33 mouse cellular contexts compared by ENCODE assay signal in the genomic region with DNA sequence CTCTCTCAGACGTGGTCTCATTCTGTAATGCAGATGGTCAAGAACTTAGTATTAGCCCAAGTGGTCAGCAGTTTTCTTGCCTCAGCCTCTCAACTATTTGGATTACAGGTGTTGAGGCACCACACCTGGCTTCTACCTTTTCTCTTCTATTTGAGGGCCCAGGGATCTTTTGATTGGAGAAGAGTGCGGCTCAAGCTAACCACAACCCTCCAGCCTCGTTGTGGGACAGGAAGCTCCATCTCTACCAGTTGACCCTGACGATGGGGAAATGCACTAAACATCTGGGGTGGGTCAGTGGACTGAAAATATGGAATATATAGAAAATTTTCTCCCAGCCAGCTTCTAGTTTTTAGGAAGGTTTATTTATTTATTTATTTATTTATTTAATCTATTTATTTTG. TPM values are rescaled to one million over a fixed set of nuclear protein-coding genes. Genes with fewer than 3 reads are reported as not detected.
"Had no signal": no experiment of that assay in that cellular context is flagged by ENCODE, and none has a peak within 500 bp of the region (broad histone marks: within the 10 kb centered on the region; RNA-seq: fewer than 3 reads in every experiment).

No protein-coding gene starts in this region.

- H3K4me3 ChIP-seq: embryonic facial prominence, embryonic 10.5 days; embryonic facial prominence, embryonic 12.5 days; embryonic facial prominence, embryonic 13.5 days; embryonic facial prominence, embryonic 15.5 days; erythroblast, embryonic 14.5 days; forebrain, embryonic 10.5 days; forebrain, embryonic 12.5 days; forebrain, embryonic 13.5 days; forebrain, embryonic 15.5 days; gastrocnemius, adult 2 months; heart, embryonic 10.5 days had no signal

- DNase-seq: cerebellum, adult 8-10 months; cerebellum, adult 9-10 months; cerebellum, adult 9-11 months; cerebellum, postnatal 10 days; cerebellum, postnatal 14 days; cerebellum, postnatal 25 days; cerebellum, postnatal 36 days; embryo, embryonic 11 days; forebrain, postnatal 0 days; gastrocnemius, adult 2 months; gastrocnemius, postnatal 10 days; gastrocnemius, postnatal 14 days; gastrocnemius, postnatal 25 days; gastrocnemius, postnatal 36 days; heart, adult 18-20 months had no signal

- H3K27me3 ChIP-seq: embryonic facial prominence, embryonic 12.5 days; embryonic facial prominence, embryonic 13.5 days; embryonic facial prominence, embryonic 15.5 days; forebrain, embryonic 12.5 days; forebrain, embryonic 13.5 days; forebrain, embryonic 15.5 days had no signal

- H3K36me3 ChIP-seq: embryonic facial prominence, embryonic 10.5 days; embryonic facial prominence, embryonic 12.5 days; embryonic facial prominence, embryonic 13.5 days; embryonic facial prominence, embryonic 15.5 days; forebrain, embryonic 10.5 days; forebrain, embryonic 12.5 days; forebrain, embryonic 15.5 days; heart, embryonic 10.5 days had no signal

- ATAC-seq: forebrain, embryonic 13.5 days; forebrain, embryonic 14.5 days; forebrain, embryonic 15.5 days; forebrain, embryonic 16.5 days; forebrain, postnatal 0 days had no signal

- H3K4me1 ChIP-seq: embryonic facial prominence, embryonic 10.5 days; embryonic facial prominence, embryonic 12.5 days; embryonic facial prominence, embryonic 15.5 days; forebrain, embryonic 10.5 days; forebrain, embryonic 12.5 days; forebrain, embryonic 13.5 days; forebrain, embryonic 15.5 days; heart, embryonic 10.5 days had no signal

- H3K9ac ChIP-seq: embryonic facial prominence, embryonic 12.5 days; embryonic facial prominence, embryonic 13.5 days; embryonic facial prominence, embryonic 15.5 days; forebrain, embryonic 12.5 days; forebrain, embryonic 13.5 days; forebrain, embryonic 15.5 days; forebrain, postnatal 0 days had no signal

- H3K27ac ChIP-seq: embryonic facial prominence, embryonic 10.5 days; embryonic facial prominence, embryonic 12.5 days; embryonic facial prominence, embryonic 13.5 days; embryonic facial prominence, embryonic 15.5 days; forebrain, embryonic 10.5 days; forebrain, embryonic 12.5 days; forebrain, embryonic 13.5 days; forebrain, embryonic 15.5 days; gastrocnemius, adult 2 months; heart, embryonic 10.5 days had no signal

RNA-seq across cellular contexts. Expression of a gene that starts 19.3 kb away (rescaled TPM):
- total RNA-seq: gastrocnemius, adult 18-20 months; gastrocnemius, adult 2 months; gastrocnemius, adult 8-10 months; gastrocnemius, postnatal 10 days; gastrocnemius, postnatal 14 days; gastrocnemius, postnatal 25 days; gastrocnemius, postnatal 36 days; gastrocnemius, postnatal 4 days; heart, adult 18-20 months; heart, adult 8-10 months had no signal
- polyA plus RNA-seq: embryonic facial prominence, embryonic 10.5 days; embryonic facial prominence, embryonic 11.5 days; embryonic facial prominence, embryonic 12.5 days; erythroblast, embryonic 14.5 days; forebrain, embryonic 10.5 days; forebrain, embryonic 11.5 days; forebrain, embryonic 12.5 days; forebrain, embryonic 13.5 days; forebrain, embryonic 14.5 days; forebrain, embryonic 15.5 days; forebrain, embryonic 16.5 days had no signal
